Mouse (Mus musculus) right cerebral cortex, postnatal 10 days (tissue): ENCODE measurements around the gene Zfp963.

Source experiments
- DNase-seq, 2 experiments: peaks; one replicate each; pipeline ENCODE4 v3.0.0; 2021; ENCODE audit warnings: low spot score in 2 of 2

Gene Zfp963

DNA sequence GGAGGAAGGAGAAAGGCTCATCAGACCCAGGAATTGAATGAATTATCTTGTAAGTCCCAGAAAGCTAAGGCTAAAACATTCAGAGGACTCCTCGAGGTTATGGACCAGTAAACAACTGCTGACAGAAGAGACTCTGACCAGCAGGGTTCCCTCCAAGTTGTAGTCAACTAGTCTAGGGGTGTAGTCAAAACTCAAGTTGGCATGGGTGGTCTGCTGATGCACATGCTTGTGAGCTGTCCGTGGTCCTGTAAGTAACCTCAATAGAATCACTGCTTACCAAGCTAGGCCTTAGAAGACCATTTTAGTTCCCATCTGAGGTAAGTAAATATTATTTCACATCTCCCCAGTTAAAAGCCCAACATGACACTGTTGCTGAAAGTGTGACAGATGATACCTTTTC lies 8.5 kb downstream of the Zfp963 start:
- DNase-seq: no peak

DNA sequence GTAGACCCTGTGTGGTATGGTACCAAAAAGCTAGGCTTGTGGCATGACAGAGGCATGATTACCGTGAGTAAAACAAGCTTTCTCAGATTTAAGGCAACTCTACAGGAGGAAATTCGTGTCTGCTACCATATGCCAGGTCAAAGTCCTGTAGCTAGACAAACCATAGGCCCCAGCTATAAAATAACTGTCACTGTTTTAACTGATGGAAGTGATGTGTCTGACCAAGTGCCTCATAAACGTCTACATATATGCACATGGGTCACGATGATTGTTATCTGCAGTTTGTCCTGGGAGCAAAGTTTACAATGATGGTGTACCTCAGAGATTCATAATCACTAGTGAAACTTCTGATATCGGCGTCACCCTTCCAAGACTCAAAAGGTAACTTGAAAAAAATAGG lies 9.0 kb downstream of the Zfp963 start:
- no peak for DNase-seq

DNA sequence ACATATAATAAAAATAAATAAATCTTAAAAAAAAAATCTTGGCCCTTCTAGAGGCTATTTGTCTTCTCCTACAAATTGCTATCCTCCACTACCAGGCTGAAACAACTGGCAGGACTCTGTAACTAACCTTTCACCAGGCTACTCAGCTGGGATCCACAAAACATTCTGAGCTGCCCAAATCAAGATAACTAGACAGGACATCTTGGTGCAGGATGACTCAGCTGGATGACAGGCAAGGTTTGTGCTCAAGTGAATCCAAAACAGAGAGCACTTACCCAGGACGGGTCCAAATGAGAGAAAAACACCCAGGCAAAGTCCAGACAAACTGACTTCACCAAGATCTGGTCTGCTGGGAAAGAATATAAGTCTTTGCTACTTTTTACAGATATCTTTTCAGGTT lies 14.3 kb downstream of the Zfp963 start:
- no peak for DNase-seq

DNA sequence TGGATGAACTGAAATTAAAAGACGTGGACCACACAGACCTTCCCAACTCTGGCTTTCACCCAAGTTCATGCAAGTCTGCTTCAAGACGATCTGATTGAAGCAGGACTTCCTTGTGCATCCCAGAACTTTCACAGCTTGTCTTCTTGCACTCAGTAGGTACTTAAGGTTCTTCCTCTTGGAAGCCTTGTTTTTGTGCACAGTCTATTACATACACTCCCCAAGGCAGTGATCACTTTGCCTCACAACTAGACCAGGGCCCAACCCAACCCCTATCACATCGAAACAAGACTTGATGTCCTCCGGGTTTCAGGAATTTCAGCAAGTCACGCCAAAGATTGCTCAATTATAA lies 32.6 kb downstream of the Zfp963 start:
- no peak for DNase-seq

DNA sequence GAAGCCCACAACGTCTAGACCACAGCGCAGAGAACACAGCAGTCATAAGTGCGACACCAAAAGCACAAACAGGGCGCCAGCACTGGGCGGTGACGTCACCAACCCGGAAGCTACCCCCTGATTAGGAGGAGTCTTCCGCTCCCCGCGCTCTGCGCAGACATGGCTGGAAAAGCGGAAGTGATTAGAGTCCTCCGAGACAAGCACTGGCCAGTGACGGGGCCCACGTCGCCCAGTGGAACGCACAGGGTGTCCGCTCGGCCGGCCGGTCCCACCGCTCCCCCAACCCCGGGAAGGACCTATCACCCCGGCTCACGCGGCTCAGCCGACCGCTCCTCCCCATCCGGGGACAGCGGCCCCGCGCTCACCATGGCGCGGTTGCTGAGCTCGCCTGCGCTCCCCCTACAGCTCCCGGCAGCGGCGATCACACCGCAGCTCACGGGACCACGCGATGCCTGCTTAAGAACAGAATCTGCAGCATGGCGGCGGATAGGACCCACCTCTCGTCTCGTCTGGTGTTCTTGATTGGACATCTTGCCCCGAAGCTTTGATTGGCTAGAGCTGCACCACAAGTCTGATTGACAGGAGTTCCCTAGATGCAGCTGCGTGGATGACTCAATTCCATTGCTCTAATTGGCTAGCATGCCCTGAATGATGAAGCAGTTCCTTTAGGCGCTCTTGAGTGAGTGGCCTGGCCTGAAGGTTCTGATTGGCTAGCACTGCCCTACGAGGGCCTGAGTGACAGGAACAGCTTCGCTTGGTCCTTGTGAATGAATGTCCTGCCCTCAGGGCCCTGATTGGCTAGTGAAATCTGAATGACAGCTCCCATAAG lies 33.2 kb downstream of the Zfp963 start:
- peak; percentile 97 to 100 for DNase-seq

DNA sequence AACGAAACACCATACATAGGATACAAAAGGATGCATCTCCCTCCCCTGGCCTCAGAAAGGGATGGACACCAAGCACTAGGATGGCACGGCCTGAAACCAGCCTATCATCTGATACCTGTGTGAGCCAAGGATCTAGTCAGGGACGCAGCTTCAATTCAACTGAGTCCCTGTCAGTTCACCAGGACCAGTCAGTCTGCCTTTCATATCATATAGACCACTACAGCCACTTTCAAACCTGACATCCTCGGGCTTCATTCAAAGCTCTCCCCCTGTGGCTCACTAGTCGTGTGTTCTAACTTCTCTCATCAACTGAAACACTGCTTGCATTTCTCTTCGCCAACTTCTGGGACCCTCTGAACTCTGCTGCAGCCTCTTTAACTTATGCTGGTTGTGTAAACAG lies 34.4 kb downstream of the Zfp963 start:
- DNase-seq: peak in 1 of 2 experiments; percentile 25

DNA sequence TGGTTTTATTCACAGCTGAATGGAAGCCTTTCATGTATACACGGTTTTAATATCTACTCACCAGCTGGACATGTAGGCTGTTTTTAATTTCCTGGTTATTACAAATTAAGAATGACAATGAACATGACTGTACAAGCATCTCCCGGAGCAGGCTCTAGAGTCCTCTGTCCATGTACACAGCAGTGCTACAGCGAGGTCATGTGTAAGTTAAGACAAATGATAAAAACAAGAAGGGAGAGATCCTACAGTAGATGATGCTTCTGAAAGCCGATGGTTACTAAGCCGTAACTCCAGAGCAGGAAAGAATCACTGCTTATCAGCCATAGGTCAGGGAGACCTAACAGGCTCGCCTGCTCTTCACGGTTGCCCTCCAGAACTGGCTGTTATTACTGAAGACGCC lies 36.3 kb downstream of the Zfp963 start:
- no peak for DNase-seq

DNA sequence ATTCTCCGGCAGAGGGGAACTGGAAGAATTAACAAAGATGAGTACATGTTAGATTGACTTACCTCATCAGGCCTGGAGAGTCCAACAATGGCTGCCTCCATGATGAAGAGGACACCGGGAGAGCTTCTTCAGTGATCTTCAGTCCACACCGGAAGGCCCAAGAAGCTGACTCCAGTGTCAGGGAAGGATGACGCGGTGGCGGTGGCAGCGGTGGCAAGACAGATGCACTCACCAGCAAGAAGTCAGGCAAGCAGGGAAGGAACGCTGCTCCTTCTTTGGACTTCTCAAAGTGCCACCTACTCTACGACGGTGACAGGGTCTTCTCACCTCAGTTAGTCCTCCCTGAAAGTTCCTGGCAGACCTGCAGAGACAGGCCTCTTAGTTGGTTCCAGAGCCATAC lies 39.1 kb downstream of the Zfp963 start, which contains the start of gene Zfp869:
TSS of gene Zfp869 (minus strand) at position 101 of the 400 bp plus-strand sequence.
- peak in 1 of 2 experiments; percentile 13 for DNase-seq

DNA sequence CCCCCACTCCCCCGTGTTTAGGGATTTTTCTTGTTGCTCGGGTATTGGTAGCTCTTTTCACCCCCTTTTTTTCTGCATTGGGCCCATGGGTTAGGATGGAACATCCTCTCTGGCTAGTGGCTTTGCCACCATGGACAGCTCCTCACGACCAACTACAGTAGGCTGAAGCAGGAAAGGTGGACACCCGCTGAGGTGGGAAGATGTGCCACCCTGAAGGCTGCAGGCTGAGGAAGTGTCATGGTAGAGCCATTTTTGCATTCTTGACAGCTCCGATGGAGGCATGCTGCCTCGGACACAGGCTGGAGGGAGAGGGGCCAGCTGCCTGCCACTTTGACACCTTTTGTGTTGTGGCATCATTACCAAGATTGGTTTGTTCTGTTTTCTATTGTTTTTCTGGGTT lies 48.0 kb downstream of the Zfp963 start:
- DNase-seq: no peak
